Comparison of ENCODE assay signal across 22 mouse cellular contexts in the genomic region with DNA sequence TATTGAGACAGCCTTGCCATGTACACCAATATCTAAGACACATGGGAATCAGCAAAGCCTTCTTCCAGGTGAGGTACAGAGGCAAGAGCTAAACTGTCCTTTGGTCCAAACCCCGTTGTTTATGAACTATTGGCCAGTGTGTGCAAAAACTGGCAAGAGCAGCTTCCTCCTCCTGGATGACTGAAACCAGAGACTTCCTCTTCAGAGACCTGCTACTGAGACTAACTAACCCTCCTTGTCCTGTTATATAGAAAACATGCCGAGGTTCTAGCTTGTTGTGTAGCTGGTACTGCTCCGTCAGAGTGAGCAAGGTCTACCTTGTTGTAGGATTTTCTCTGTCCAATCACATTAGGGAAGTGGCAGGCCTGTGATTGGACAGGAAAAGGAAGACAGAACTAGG.
"Had no signal": no experiment of that assay in that cellular context is flagged by ENCODE, and none has a peak within 500 bp of the region (broad histone marks: within the 10 kb centered on the region; RNA-seq: fewer than 3 reads in every experiment).

No protein-coding gene starts in this region.

- H3K27me3 ChIP-seq: liver, embryonic 13.5 days; liver, embryonic 15.5 days; lung, embryonic 15.5 days; megakaryocyte, embryonic 14.5 days; midbrain, embryonic 13.5 days; midbrain, embryonic 15.5 days; neural tube, embryonic 13.5 days; neural tube, embryonic 15.5 days had no signal

- H3K9me3 ChIP-seq: liver, embryonic 13.5 days; liver, embryonic 15.5 days; lung, embryonic 15.5 days; megakaryocyte, embryonic 14.5 days; midbrain, embryonic 13.5 days; midbrain, embryonic 15.5 days; neural tube, embryonic 13.5 days; neural tube, embryonic 15.5 days had no signal

- H3K4me2 ChIP-seq: liver, embryonic 13.5 days; liver, embryonic 15.5 days; lung, embryonic 15.5 days; midbrain, embryonic 11.5 days; midbrain, embryonic 13.5 days; midbrain, embryonic 15.5 days; neural tube, embryonic 13.5 days; neural tube, embryonic 15.5 days had no signal

- H3K27ac ChIP-seq: liver, embryonic 13.5 days; liver, embryonic 15.5 days; lung, embryonic 15.5 days; macrophage; midbrain, embryonic 13.5 days; midbrain, embryonic 15.5 days; neural tube, embryonic 13.5 days; neural tube, embryonic 15.5 days had no signal

- ATAC-seq: liver, postnatal 0 days; lung, postnatal 0 days; midbrain, embryonic 13.5 days; midbrain, embryonic 15.5 days had no signal

- DNase-seq: liver, embryonic 13.5 days; liver, postnatal 0 days; lung, adult 2 months; retina, postnatal 1 day; right cerebral cortex, adult 18-20 months; right cerebral cortex, postnatal 25 days; right cerebral cortex, postnatal 4 days; spleen, adult 18-20 months; thymus, adult 18-20 months; thymus, postnatal 14 days; thymus, postnatal 4 days had no signal

- H3K9ac ChIP-seq: liver, embryonic 13.5 days; liver, embryonic 15.5 days; liver, postnatal 0 days; lung, embryonic 15.5 days; midbrain, embryonic 13.5 days; midbrain, embryonic 15.5 days; neural tube, embryonic 13.5 days; neural tube, embryonic 15.5 days had no signal

- H3K36me3 ChIP-seq: liver, embryonic 13.5 days; liver, embryonic 15.5 days; lung, embryonic 15.5 days; midbrain, embryonic 13.5 days; midbrain, embryonic 15.5 days; neural tube, embryonic 13.5 days; neural tube, embryonic 15.5 days had no signal

- H3K4me1 ChIP-seq: liver, embryonic 13.5 days; liver, embryonic 15.5 days; lung, embryonic 15.5 days; megakaryocyte, embryonic 14.5 days; midbrain, embryonic 13.5 days; midbrain, embryonic 15.5 days; neural tube, embryonic 13.5 days; neural tube, embryonic 15.5 days had no signal

- H3K4me3 ChIP-seq: liver, embryonic 13.5 days; liver, embryonic 15.5 days; lung, embryonic 15.5 days; megakaryocyte, embryonic 14.5 days; midbrain, embryonic 13.5 days; midbrain, embryonic 15.5 days; myocyte; neural tube, embryonic 13.5 days; neural tube, embryonic 15.5 days had no signal
